Mouse (Mus musculus) ES-Bruce4 (cell line): Measurements from ENCODE around the gene Stpg4. TPM values are rescaled to one million over a fixed set of nuclear protein-coding genes. Genes with fewer than 3 reads are reported as not detected.
A peak's percentile ranks its signal among the peaks of the same experiment; 100 is the strongest.

ENCODE experiments used
- H3K27ac ChIP-seq: 2 replicates; pipeline ENCODE4 v1.5.1; 2012; ENCODE audit warnings: low read length, inconsistent platforms; ENCODE audit not compliant: insufficient read depth
- H3K27me3 ChIP-seq: 2 replicates; pipeline ENCODE4 v1.6.1; 2012; ENCODE audit warnings: mild to moderate bottlenecking, low read length, inconsistent platforms; ENCODE audit not compliant: control insufficient read depth, poor library complexity, insufficient read depth, severe bottlenecking
- H3K36me3 ChIP-seq: 2 replicates; pipeline ENCODE4 v1.6.1; 2012; ENCODE audit warnings: inconsistent platforms, mild to moderate bottlenecking, low read length, moderate library complexity; ENCODE audit not compliant: control insufficient read depth, poor library complexity, insufficient read depth, severe bottlenecking
- H3K4me1 ChIP-seq: one replicate; pipeline ENCODE4 v1.8.1; 2011; ENCODE audit warnings: low read length; ENCODE audit not compliant: control insufficient read depth, insufficient read depth
- H3K4me3 ChIP-seq: 2 replicates; pipeline ENCODE4 v1.5.1; 2011; ENCODE audit warnings: low read depth, mild to moderate bottlenecking, low read length
- H3K9ac ChIP-seq: 2 replicates; pipeline ENCODE4 v1.6.1; 2012; ENCODE audit warnings: low read depth, mild to moderate bottlenecking, inconsistent platforms; ENCODE audit not compliant: poor library complexity, severe bottlenecking
- H3K9me3 ChIP-seq: replicated peaks from 2 replicates; pipeline ENCODE4 v1.6.1; 2012; ENCODE audit warnings: mild to moderate bottlenecking, low read length, inconsistent platforms; ENCODE audit not compliant: control insufficient read depth, poor library complexity, insufficient read depth, severe bottlenecking
- CTCF ChIP-seq: IDR thresholded peaks from one replicate; pipeline ENCODE4 v1.8.1; 2011; ENCODE audit warnings: low read depth, low read length
- EP300 ChIP-seq: IDR thresholded peaks from 2 replicates; pipeline ENCODE4 v1.6.1; 2011; ENCODE audit warnings: low read depth, low read length; ENCODE audit not compliant: insufficient read depth
- POLR2A ChIP-seq: IDR thresholded peaks from one replicate; pipeline ENCODE4 v1.8.1; 2011; ENCODE audit warnings: low read length; ENCODE audit not compliant: insufficient read depth
- polyA plus RNA-seq: library from polyadenylated mRNA; stranded (reverse); fragments of >200 nt; gene quantifications from 2 replicates; pipeline ENCODE4 v1.2.4, GENCODE M21; 2011; ENCODE audit warnings: low read depth; ENCODE audit not compliant: missing spikeins, insufficient read depth, insufficient read length

The Stpg4 gene
- polyA plus RNA-seq, 1 experiment, result not detected

DNA sequence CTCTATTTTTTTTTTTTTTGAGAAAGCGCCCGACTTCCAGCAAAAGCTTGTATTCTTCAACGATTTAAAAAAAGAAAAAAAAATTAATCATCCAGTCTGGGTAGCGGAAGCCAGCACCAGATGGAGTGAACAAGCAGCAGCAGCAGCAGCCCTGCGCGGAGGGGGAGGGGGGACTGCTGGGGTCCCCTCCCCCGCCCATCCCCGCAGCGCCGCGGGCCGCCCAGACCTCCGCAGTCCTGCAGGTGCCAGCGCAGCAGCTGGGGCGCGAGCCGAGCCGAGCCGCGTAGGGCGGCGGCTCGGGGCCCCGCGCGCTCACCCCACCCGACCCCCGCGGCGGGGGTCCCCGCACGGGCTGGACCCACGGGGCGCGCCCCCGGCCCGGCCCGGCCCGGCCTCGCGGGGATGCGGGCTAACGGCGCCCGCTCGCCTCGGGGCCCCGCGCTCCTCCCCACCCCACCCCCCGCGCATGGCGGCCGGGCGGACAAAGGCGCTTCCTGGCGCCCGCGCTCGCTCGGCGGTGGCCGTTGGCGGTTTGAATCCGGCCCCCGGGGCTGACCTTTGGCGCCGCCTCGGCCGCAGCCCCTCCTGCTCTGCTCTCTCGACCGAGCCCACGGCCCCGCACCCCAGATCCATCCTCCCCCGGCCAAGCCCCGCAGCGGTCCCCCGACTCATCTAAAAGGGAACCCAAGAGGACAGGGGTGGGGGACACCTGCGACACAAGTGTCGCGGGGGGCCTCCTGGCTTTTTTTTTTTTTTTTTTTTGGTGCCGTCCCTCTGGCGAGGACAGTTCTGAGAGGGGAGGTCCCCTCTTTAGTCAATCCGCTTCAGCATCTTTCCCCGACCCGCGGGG is 18.6 kb upstream of the Stpg4 start:
- H3K9me3 ChIP-seq, result no peaks in the 10 kb centered on the region
- H3K36me3 ChIP-seq, result peaks cover 34% of the 10 kb centered on the region
- peak overlapping the region; percentile 68 for H3K27ac ChIP-seq
- no peaks in the 10 kb centered on the region for H3K27me3 ChIP-seq
- peak overlapping the region; percentile 100 for H3K9ac ChIP-seq
- H3K4me3 ChIP-seq, result peak overlapping the region; percentile 79
- H3K4me1 ChIP-seq, result peaks cover 1% of the 10 kb centered on the region
- no peak for TF ChIP-seq CTCF
- no peak for TF ChIP-seq EP300
- TF ChIP-seq POLR2A, result no peak

DNA sequence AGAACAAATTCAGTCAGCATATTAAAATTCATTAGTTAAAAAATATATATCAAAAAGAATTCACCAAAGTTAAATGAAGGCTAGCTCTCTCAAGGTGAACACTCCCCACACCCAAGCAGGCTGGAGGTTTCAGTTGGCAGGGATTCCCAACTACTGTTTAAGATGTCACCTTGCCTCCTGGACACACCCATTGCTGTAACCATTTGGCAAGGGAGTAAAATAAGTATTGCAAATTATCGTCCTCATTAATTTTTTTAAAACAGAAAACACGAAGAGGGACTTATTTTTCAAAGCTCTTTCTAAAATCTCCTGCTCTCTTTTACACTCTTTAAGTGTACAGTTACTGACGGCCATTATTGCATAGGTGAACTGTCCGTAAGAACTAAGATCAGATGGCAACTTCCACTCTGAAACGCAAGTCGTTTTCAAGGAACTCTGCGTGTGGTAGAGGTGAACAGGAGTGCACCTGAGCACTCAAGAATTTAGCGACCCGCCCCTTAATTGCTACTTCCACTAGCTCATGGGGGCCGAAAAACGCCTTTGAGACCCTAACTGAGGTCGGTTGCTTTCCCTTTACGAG is 17.9 kb upstream of the Stpg4 start:
- Histone ChIP-seq H3K4me3 (peak overlapping the region; percentile 79), H3K36me3 (peaks cover 39% of the 10 kb centered on the region), H3K27me3 (no peaks in the 10 kb centered on the region), H3K9me3 (no peaks in the 10 kb centered on the region), H3K27ac (peak overlapping the region; percentile 5; the same call in 1 of the 2 replicates), H3K9ac (peak overlapping the region; percentile 100), H3K4me1 (peaks cover 1% of the 10 kb centered on the region)
- no peak for TF ChIP-seq POLR2A
- TF ChIP-seq CTCF, result no peak
- no peak for TF ChIP-seq EP300

DNA sequence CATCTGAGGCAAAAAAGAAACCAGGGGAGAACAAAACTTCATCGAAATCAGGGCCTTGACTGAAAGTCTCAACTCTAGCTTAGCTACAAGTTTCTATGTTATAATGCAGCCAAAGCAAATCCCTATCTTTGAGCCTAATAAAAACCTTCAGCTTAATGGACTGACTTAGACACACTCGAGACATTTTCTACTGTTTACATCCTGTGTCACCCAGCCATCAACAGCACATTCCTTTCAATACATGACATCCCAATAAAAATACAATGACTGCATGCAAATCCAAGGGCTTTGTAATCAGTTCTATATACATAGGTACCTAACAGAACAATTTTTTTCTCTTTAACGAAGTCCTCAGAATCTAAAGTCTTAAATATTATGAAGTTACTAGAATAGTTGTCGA is 17.2 kb upstream of the Stpg4 start:
- no peaks in the 10 kb centered on the region for H3K9me3 ChIP-seq
- no peaks in the 10 kb centered on the region for H3K27me3 ChIP-seq
- peaks cover 1% of the 10 kb centered on the region for H3K4me1 ChIP-seq
- 0 out of 2 replicates have a peak overlapping the region, but pooled peaks have one; percentile 33 for H3K9ac ChIP-seq
- H3K27ac ChIP-seq, result no peak overlapping the region
- TF ChIP-seq POLR2A, result no peak
- no peak for TF ChIP-seq EP300
- TF ChIP-seq CTCF, result no peak
- H3K36me3 ChIP-seq, result peaks cover 43% of the 10 kb centered on the region
- no peak overlapping the region for H3K4me3 ChIP-seq

DNA sequence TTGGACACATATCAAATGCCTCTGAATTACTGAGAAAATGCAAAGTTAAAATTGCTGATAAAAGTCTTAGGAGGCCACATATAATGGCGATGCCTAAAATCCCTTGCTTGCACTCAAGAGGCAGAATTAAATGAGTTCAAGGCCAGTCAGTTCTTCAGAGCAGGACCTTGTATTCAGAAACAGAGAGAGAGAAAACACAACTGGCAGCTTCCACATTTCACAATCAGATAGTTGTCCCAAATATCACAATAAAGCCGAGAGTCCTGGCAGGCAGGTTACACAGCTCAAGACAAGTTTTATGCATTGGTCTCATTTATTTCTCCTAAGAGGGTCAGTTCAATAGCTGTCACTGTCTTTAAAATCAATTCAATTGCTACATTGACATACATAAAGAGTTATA is 14.0 kb upstream of the Stpg4 start:
- H3K9ac ChIP-seq, result no peak overlapping the region
- no peak overlapping the region; the same call in 1 of the 2 replicates for H3K27ac ChIP-seq
- H3K9me3 ChIP-seq, result no peaks in the 10 kb centered on the region
- TF ChIP-seq CTCF, result no peak
- no peak for TF ChIP-seq POLR2A
- TF ChIP-seq EP300, result no peak
- H3K36me3 ChIP-seq, result peaks cover 47% of the 10 kb centered on the region
- no peaks in the 10 kb centered on the region for H3K27me3 ChIP-seq
- H3K4me1 ChIP-seq, result peaks cover 1% of the 10 kb centered on the region
- H3K4me3 ChIP-seq, result no peak overlapping the region

DNA sequence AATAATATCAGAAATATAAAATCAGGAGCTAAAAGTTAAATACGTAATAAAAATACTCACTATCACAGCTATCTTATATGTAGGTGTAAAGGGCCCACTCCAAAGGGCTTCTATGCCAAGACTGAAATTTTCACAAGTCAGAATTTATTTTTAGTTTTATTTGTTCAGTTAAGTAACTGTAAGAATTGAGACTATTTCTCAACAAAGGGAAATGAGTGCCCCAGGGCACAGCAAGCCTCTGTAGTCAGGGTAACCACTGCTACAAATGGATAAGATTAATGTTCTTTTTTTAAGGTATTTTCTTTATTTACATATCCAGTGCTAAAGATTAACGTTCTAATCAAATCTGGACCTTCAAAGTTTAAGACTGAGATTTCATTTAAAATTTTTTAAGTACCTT is 11.9 kb upstream of the Stpg4 start:
- Histone ChIP-seq H3K9ac (no peak overlapping the region), H3K36me3 (peaks cover 60% of the 10 kb centered on the region), H3K4me3 (no peak overlapping the region), H3K9me3 (no peaks in the 10 kb centered on the region), H3K27ac (no peak overlapping the region), H3K4me1 (peaks cover 1% of the 10 kb centered on the region), H3K27me3 (no peaks in the 10 kb centered on the region)
- no peak for TF ChIP-seq EP300
- TF ChIP-seq CTCF, result no peak
- TF ChIP-seq POLR2A, result no peak

DNA sequence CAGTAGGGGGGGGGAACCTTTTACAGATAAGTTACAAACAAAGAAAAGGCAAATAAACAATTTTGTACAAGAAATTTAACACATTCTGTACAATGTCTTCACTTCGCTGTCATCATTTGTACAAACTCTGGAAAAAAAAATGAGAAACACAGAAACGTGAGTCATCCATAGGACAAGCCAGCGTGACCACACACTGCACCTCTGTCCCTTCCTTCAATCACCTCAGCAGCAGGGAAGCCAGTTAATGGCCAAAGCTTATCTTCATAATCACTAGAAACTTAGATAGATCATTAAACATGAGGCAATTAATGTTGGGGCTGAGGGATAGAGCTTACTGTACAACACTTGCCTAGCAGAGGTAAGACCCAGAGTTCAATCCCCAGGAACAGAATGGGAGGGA is 6.4 kb upstream of the Stpg4 start:
- Histone ChIP-seq H3K9ac (no peak overlapping the region), H3K4me1 (no peaks in the 10 kb centered on the region), H3K27ac (no peak overlapping the region), H3K4me3 (no peak overlapping the region), H3K9me3 (no peaks in the 10 kb centered on the region), H3K36me3 (peaks cover 46% of the 10 kb centered on the region), H3K27me3 (no peaks in the 10 kb centered on the region)
- no peak for TF ChIP-seq CTCF
- no peak for TF ChIP-seq POLR2A
- TF ChIP-seq EP300, result no peak
